Mouse (Mus musculus) bone marrow, adult 2 months (tissue): ENCODE data around the gene Trim41.

ENCODE experiments used
- CTCF ChIP-seq: fragments of 200-500 bp; IDR thresholded peaks from 2 replicates; pipeline ENCODE4 v1.5.1; 2011; ENCODE audit warnings: low read length, control low read depth; ENCODE audit not compliant: control insufficient read depth, insufficient read depth
- POLR2A ChIP-seq: fragments of 200-500 bp; IDR thresholded peaks from 2 replicates; pipeline ENCODE4 v1.6.1; 2011; ENCODE audit warnings: low read depth, mild to moderate bottlenecking, control low read depth, low read length, borderline replicate concordance; ENCODE audit not compliant: control insufficient read depth

GRCm38 (mm10) chr11:48852190-48852589 is 35.0 kb upstream of the Trim41 start:
- TF ChIP-seq POLR2A (no peak), CTCF (no peak)
